Mouse (Mus musculus) erythroblast, embryonic 14.5 days (primary cell): ENCODE results near the gene Lasp1. TPM values are rescaled to one million over a fixed set of nuclear protein-coding genes. Genes with fewer than 3 reads are reported as not detected.

Source experiments
- H3K27me3 ChIP-seq: 2 replicates; pipeline ENCODE4 v1.6.1; 2012; ENCODE audit warnings: inconsistent platforms; ENCODE audit not compliant: control insufficient read depth
- H3K36me3 ChIP-seq: 2 replicates; pipeline ENCODE4 v1.6.1; 2012; ENCODE audit warnings: mild to moderate bottlenecking, inconsistent platforms; ENCODE audit not compliant: control insufficient read depth
- H3K4me1 ChIP-seq: 2 replicates; pipeline ENCODE4 v1.6.1; 2012; ENCODE audit warnings: inconsistent platforms; ENCODE audit not compliant: control insufficient read depth
- H3K4me3 ChIP-seq: replicated peaks from 2 replicates; pipeline ENCODE3; 2012; ENCODE audit warnings: moderate library complexity, mild to moderate bottlenecking, inconsistent platforms
- H3K9me3 ChIP-seq: 2 replicates; pipeline ENCODE4 v1.6.1; 2012; ENCODE audit warnings: low read length, inconsistent platforms, mixed read lengths; ENCODE audit not compliant: control insufficient read depth
- GATA1 ChIP-seq: IDR thresholded peaks from 2 replicates; pipeline ENCODE4 v1.6.1; 2012; ENCODE audit warnings: low read length, inconsistent platforms, mixed read lengths
- TAL1 ChIP-seq: IDR thresholded peaks from 3 replicates; pipeline ENCODE4 v1.6.1; 2012; ENCODE audit warnings: low read length, inconsistent platforms, mixed read lengths
- polyA plus RNA-seq: library from polyadenylated mRNA; stranded (reverse); fragments of >175 nt; gene quantifications from 2 replicates; pipeline ENCODE4 v1.2.3, GENCODE M21; 2012

The Lasp1 gene
- polyA plus RNA-seq, 1 experiment = 0.56 TPM

DNA sequence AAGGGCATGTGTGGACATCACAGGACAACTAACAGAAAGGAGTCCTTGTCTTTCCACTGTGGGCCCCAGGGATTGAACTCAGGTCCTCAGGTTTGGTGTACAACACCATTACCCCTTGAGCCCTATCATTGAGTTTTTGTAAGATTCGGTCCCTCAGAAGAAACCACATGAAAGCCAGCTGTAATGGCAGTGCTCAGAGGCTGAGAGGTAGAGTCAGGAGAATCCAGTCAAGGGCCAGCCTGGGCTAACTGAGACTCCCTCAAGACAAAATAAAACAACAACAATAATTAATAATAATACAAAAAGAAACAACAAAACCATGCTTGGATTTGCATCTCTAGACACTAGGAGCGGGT lies 41.3 kb downstream of the Lasp1 start:
- Histone ChIP-seq H3K4me1 (peaks cover 24% of the 10 kb centered on the region), H3K36me3 (peaks cover 9% of the 10 kb centered on the region; the same call in 1 of the 2 replicates), H3K9me3 (no peaks in the 10 kb centered on the region), H3K4me3 (no peak overlapping the region), H3K27me3 (no peaks in the 10 kb centered on the region)
- no peak for TF ChIP-seq TAL1
- no peak for TF ChIP-seq GATA1

- H3K36me3 ChIP-seq = peaks cover 8% of the 10 kb centered on the region; the same call in 1 of the 2 replicates
- H3K4me1 ChIP-seq = peaks cover 24% of the 10 kb centered on the region
- TF ChIP-seq GATA1 (no peak), TAL1 (no peak)
- no peaks in the 10 kb centered on the region for H3K27me3 ChIP-seq
- H3K9me3 ChIP-seq = no peaks in the 10 kb centered on the region
- H3K4me3 ChIP-seq = peak within 1 kb of the TSS; percentile 59
Measured at GRCm38 (mm10) chr11:97840539-97840954, 41.7 kb downstream of the Lasp1 start, which contains the start of gene B230217C12Rik. Gene B230217C12Rik, plus strand, starts transcription at chr11:97840780.

GRCm38 (mm10) chr11:97840991-97841661 lies 42.3 kb downstream of the Lasp1 start:
- H3K4me3 ChIP-seq = peak overlapping the region; percentile 59
- H3K36me3 ChIP-seq = peaks cover 4% of the 10 kb centered on the region; the same call in 1 of the 2 replicates
- H3K4me1 ChIP-seq = peaks cover 24% of the 10 kb centered on the region
- no peaks in the 10 kb centered on the region for H3K9me3 ChIP-seq
- H3K27me3 ChIP-seq = no peaks in the 10 kb centered on the region
- TF ChIP-seq TAL1 = no peak
- no peak for TF ChIP-seq GATA1

GRCm38 (mm10) chr11:97842001-97842400 lies 43.2 kb downstream of the Lasp1 start:
- no peaks in the 10 kb centered on the region for H3K36me3 ChIP-seq
- H3K9me3 ChIP-seq = no peaks in the 10 kb centered on the region
- H3K4me3 ChIP-seq = no peak overlapping the region
- no peaks in the 10 kb centered on the region for H3K27me3 ChIP-seq
- peaks cover 22% of the 10 kb centered on the region for H3K4me1 ChIP-seq
- TF ChIP-seq TAL1 = no peak
- TF ChIP-seq GATA1 = no peak

DNA sequence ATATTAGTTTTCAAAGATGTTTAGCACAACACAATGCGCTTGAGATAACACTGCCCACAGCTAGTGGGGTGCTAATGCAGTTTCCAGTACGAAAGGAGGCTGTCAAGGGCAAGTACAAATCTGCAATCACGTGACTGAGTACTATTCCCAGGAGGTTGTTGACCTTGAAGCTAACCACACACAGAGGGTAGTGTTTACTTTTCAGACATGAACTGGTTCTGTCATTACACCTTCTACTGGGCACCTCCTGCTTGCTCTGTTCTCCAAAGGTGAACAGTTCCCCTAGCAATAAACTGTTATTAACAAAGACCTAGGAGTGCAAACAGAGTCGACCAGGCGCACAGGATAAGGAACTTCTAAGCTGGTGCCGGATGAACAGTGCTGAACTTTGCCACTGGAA lies 51.6 kb downstream of the Lasp1 start:
- Histone ChIP-seq H3K4me1 (no peaks in the 10 kb centered on the region), H3K9me3 (no peaks in the 10 kb centered on the region), H3K27me3 (no peaks in the 10 kb centered on the region), H3K4me3 (no peak overlapping the region), H3K36me3 (no peaks in the 10 kb centered on the region)
- TF ChIP-seq GATA1 (no peak), TAL1 (no peak)

GRCm38 (mm10) chr11:97851601-97852000 lies 52.8 kb downstream of the Lasp1 start:
- Histone ChIP-seq H3K4me3 (no peak overlapping the region), H3K9me3 (no peaks in the 10 kb centered on the region), H3K36me3 (no peaks in the 10 kb centered on the region), H3K4me1 (no peaks in the 10 kb centered on the region), H3K27me3 (no peaks in the 10 kb centered on the region)
- TF ChIP-seq GATA1 (no peak), TAL1 (no peak)

DNA sequence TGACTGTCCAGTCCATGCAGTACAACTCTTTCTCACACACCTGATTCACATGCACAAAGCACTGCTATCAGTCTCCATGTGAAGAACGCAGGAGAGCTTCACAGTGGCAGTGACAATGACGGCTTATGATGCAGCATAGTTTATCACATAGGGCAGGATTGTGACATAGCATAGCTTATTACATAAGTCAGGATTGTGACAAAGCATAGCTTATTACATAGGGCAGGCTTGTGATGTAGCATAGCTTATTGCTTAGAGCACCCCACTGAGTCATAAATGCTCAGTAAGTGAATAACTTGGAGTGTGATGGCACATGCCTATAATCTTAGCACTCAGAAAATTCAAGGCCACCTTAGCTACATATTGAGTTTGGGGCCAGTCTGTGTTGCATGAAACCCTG lies 56.7 kb downstream of the Lasp1 start:
- Histone ChIP-seq H3K4me1 (no peaks in the 10 kb centered on the region), H3K27me3 (no peaks in the 10 kb centered on the region), H3K9me3 (no peaks in the 10 kb centered on the region), H3K4me3 (no peak overlapping the region), H3K36me3 (no peaks in the 10 kb centered on the region)
- TF ChIP-seq GATA1 (no peak), TAL1 (no peak)

DNA sequence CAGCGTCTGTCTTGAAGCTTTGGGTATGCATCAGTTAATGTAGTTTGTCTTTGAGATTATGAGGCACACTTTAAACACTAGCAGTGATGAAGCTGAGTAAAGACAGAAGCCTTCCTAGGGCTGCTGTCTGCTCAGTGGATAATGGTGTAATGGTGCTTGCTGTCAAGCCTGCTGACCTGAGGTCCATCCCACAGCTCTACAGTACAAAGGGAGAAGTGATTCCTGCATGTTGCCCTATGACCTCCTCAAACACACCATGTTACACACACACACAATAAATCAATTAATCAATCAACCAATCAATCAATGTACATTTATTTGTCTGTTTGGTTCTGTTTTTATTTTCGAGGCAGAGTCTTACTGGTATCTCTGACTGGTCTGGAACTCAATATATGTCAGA lies 63.3 kb downstream of the Lasp1 start:
- TF ChIP-seq GATA1 (no peak), TAL1 (no peak)
- Histone ChIP-seq H3K27me3 (no peaks in the 10 kb centered on the region), H3K36me3 (no peaks in the 10 kb centered on the region), H3K4me3 (no peak overlapping the region), H3K9me3 (no peaks in the 10 kb centered on the region), H3K4me1 (no peaks in the 10 kb centered on the region)

DNA sequence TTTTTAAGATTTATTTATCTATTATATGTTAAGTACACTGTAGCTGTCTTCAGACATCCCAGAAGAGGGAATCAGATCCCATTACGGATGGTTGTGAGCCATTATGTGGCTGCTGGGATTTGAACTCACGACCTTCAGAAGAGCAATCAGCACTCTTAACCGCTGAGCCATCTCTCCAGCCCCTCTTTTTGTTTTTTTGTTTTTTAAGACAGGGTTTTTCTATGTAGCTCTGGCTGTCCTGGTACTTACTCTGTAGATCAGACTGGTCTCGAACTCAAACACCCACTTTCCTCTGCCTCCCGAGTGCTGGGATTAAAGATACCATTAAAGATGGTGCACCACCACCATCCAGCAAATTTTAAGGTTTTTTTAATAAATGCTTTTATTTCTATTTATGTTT lies 66.6 kb downstream of the Lasp1 start:
- no peaks in the 10 kb centered on the region for H3K9me3 ChIP-seq
- no peaks in the 10 kb centered on the region for H3K4me1 ChIP-seq
- no peak overlapping the region for H3K4me3 ChIP-seq
- no peaks in the 10 kb centered on the region for H3K27me3 ChIP-seq
- no peak for TF ChIP-seq TAL1
- no peak for TF ChIP-seq GATA1
- no peaks in the 10 kb centered on the region for H3K36me3 ChIP-seq

- Histone ChIP-seq H3K36me3 (no peaks in the 10 kb centered on the region), H3K4me1 (no peaks in the 10 kb centered on the region), H3K9me3 (no peaks in the 10 kb centered on the region), H3K4me3 (no peak overlapping the region), H3K27me3 (no peaks in the 10 kb centered on the region)
- TF ChIP-seq TAL1 (no peak), GATA1 (no peak)
Measured at GRCm38 (mm10) chr11:97866091-97866888, 67.5 kb downstream of the Lasp1 start.
